Mouse (Mus musculus) lung, postnatal 0 days (tissue): ENCODE results near the gene Tbx3. TPM values are rescaled to one million over a fixed set of nuclear protein-coding genes. Genes with fewer than 3 reads are reported as not detected.

Experiments
- ATAC-seq: fragments of 200-750 bp; cut with Nextera tagmentation; 2 replicates; pipeline ENCODE4 v1.8.0; 2017; ENCODE audit warnings: moderate library complexity
- DNase-seq: peaks from one replicate; pipeline ENCODE4 v3.0.0-alpha.2; 2016; ENCODE audit warnings: low spot score
- H3K27ac ChIP-seq: fragments of 300-500 bp; sonication (generic); 2 replicates; pipeline ENCODE4 v1.5.1; 2014; ENCODE audit warnings: antibody characterized with exemption, mild to moderate bottlenecking, low read length, mixed read lengths
- H3K27me3 ChIP-seq: fragments of 300-500 bp; sonication (generic); replicated peaks from 2 replicates; pipeline ENCODE4 v1.6.1; 2014; ENCODE audit warnings: low read length, mixed read lengths; ENCODE audit not compliant: insufficient read depth
- H3K36me3 ChIP-seq: fragments of 300-500 bp; sonication (generic); 2 replicates; pipeline ENCODE4 v1.6.1; 2014; ENCODE audit warnings: low read length, mixed read lengths; ENCODE audit not compliant: insufficient read depth
- H3K4me1 ChIP-seq: fragments of 300-500 bp; sonication (generic); 2 replicates; pipeline ENCODE4 v1.6.1; 2014; ENCODE audit warnings: antibody characterized with exemption, low read depth, low read length, mixed read lengths; ENCODE audit not compliant: insufficient read depth
- H3K4me2 ChIP-seq: fragments of 300-500 bp; sonication (generic); replicated peaks from 2 replicates; pipeline ENCODE4 v1.6.1; 2014; ENCODE audit warnings: low read depth, mild to moderate bottlenecking, low read length, moderate library complexity, mixed read lengths
- H3K4me3 ChIP-seq: fragments of 300-500 bp; sonication (generic); 2 replicates; pipeline ENCODE4 v1.5.1; 2014; ENCODE audit warnings: low read depth, low read length
- H3K9ac ChIP-seq: fragments of 300-500 bp; sonication (generic); replicated peaks from 2 replicates; pipeline ENCODE4 v1.6.1; 2014; ENCODE audit warnings: low read depth, mild to moderate bottlenecking
- H3K9me3 ChIP-seq: fragments of 300-500 bp; sonication (generic); 2 replicates; pipeline ENCODE4 v1.6.1; 2016; ENCODE audit warnings: low read length, mixed read lengths
- CTCF ChIP-seq: IDR thresholded peaks from 2 replicates; pipeline ENCODE4 v1.5.1; 2016; ENCODE audit warnings: antibody characterized with exemption, mild to moderate bottlenecking
- EP300 ChIP-seq: IDR thresholded peaks from 2 replicates; pipeline ENCODE4 v1.6.1; 2016; ENCODE audit warnings: antibody characterized with exemption, mild to moderate bottlenecking, control low read depth
- WGBS: fragments of 180-500 bp; shearing (Covaris S2); extraction: QIAGEN DNeasy Blood & Tissue Kit; methylation state at CpG from one replicate; pipeline ENCODE4 v1.1.7; 2014; 5-methylcytosine and 5-hydroxymethylcytosine counted together
- polyA plus RNA-seq: library from polyadenylated mRNA; unstranded; fragments of >200 nt; fragmentation: Nextera tagmentation; extraction: Ambion mirVana; gene quantifications from 2 replicates; pipeline ENCODE4 v1.2.1, GENCODE M21; 2015

Tbx3 gene
- polyA plus RNA-seq: 44.7 and 54.8 TPM in 2 replicates

GRCm38 (mm10) chr5:119670566-119671108, at the start of gene Tbx3:
Gene Tbx3 (plus strand): TSS chr5:119670669.
- Histone ChIP-seq H3K4me3 (peak within 1 kb of the TSS; percentile 59), H3K4me1 (peaks cover 11% of the 10 kb centered on the region; the same call in 1 of the 2 replicates), H3K9me3 (no peaks in the 10 kb centered on the region), H3K9ac (peak within 1 kb of the TSS; percentile 92), H3K27me3 (no peaks in the 10 kb centered on the region; the same call in 1 of the 2 replicates), H3K27ac (peak within 1 kb of the TSS; percentile 95), H3K4me2 (peak within 1 kb of the TSS; percentile 63), H3K36me3 (no peaks in the 10 kb centered on the region)
- ATAC-seq: peak; percentile 93
- peak; percentile 98 for DNase-seq
- TF ChIP-seq CTCF: peak; percentile 83
- TF ChIP-seq EP300: peak; percentile 85
- under 1% methylated on average over 40 of the region's 43 CpGs for WGBS

GRCm38 (mm10) chr5:119622076-119622475, 48.4 kb upstream of the Tbx3 start:
- TF ChIP-seq CTCF (no peak), EP300 (no peak)
- DNase-seq: no peak
- Histone ChIP-seq H3K4me3 (no peak overlapping the region), H3K36me3 (no peaks in the 10 kb centered on the region), H3K27me3 (no peaks in the 10 kb centered on the region), H3K27ac (no peak overlapping the region), H3K9me3 (no peaks in the 10 kb centered on the region), H3K9ac (no peak overlapping the region), H3K4me1 (peaks cover 4% of the 10 kb centered on the region; the same call in 1 of the 2 replicates), H3K4me2 (no peak overlapping the region)
- ATAC-seq: no peak
- WGBS: 71% methylated on average over 1 of the region's 1 CpGs

- H3K27me3 ChIP-seq: no peaks in the 10 kb centered on the region
- H3K4me3 ChIP-seq: no peak overlapping the region
- H3K9me3 ChIP-seq: no peaks in the 10 kb centered on the region
- WGBS: 53% methylated on average over 1 of the region's 1 CpGs
- TF ChIP-seq EP300 (no peak), CTCF (no peak)
- peaks cover 4% of the 10 kb centered on the region; the same call in 1 of the 2 replicates for H3K4me1 ChIP-seq
- no peak for DNase-seq
- no peaks in the 10 kb centered on the region for H3K36me3 ChIP-seq
- H3K4me2 ChIP-seq: no peak overlapping the region
- H3K27ac ChIP-seq: no peak overlapping the region
- H3K9ac ChIP-seq: no peak overlapping the region
- ATAC-seq: no peak
Measured at GRCm38 (mm10) chr5:119624554-119624953, 45.9 kb upstream of the Tbx3 start.

GRCm38 (mm10) chr5:119625603-119626002, 44.9 kb upstream of the Tbx3 start:
- 0 out of 2 replicates have a peak, but pooled peaks have one; percentile 11 for ATAC-seq
- H3K4me2 ChIP-seq: no peak overlapping the region
- 10% methylated on average over 13 of the region's 13 CpGs for WGBS
- H3K4me3 ChIP-seq: no peak overlapping the region
- no peaks in the 10 kb centered on the region for H3K27me3 ChIP-seq
- peaks cover 4% of the 10 kb centered on the region; the same call in 1 of the 2 replicates for H3K4me1 ChIP-seq
- no peak for DNase-seq
- H3K27ac ChIP-seq: no peak overlapping the region
- TF ChIP-seq CTCF: no peak
- TF ChIP-seq EP300: no peak
- no peaks in the 10 kb centered on the region for H3K9me3 ChIP-seq
- H3K9ac ChIP-seq: no peak overlapping the region
- H3K36me3 ChIP-seq: no peaks in the 10 kb centered on the region

- DNase-seq (no peak), ATAC-seq (peak; percentile 53)
- Histone ChIP-seq H3K27me3 (no peaks in the 10 kb centered on the region), H3K9ac (no peak overlapping the region), H3K9me3 (no peaks in the 10 kb centered on the region), H3K4me3 (no peak overlapping the region), H3K4me1 (peaks cover 4% of the 10 kb centered on the region; the same call in 1 of the 2 replicates), H3K4me2 (peak overlapping the region; percentile 44), H3K36me3 (no peaks in the 10 kb centered on the region), H3K27ac (no peak overlapping the region)
- TF ChIP-seq CTCF: no peak
- TF ChIP-seq EP300: no peak
- 37% methylated on average over 9 of the region's 9 CpGs for WGBS
Measured at GRCm38 (mm10) chr5:119626154-119626553, 44.3 kb upstream of the Tbx3 start.

GRCm38 (mm10) chr5:119626662-119627061, 43.8 kb upstream of the Tbx3 start:
- WGBS: 6% methylated on average over 21 of the region's 22 CpGs
- no peak overlapping the region for H3K9ac ChIP-seq
- no peak overlapping the region for H3K4me3 ChIP-seq
- DNase-seq: no peak
- H3K9me3 ChIP-seq: no peaks in the 10 kb centered on the region
- H3K27me3 ChIP-seq: no peaks in the 10 kb centered on the region
- H3K36me3 ChIP-seq: no peaks in the 10 kb centered on the region
- H3K27ac ChIP-seq: no peak overlapping the region
- peak; percentile 50 for ATAC-seq
- peak overlapping the region; percentile 44 for H3K4me2 ChIP-seq
- peak; percentile 17; the same call in 1 of the 2 replicates for TF ChIP-seq CTCF
- no peak for TF ChIP-seq EP300
- peaks cover 4% of the 10 kb centered on the region; the same call in 1 of the 2 replicates for H3K4me1 ChIP-seq
